Mouse (Mus musculus): Measurements from ENCODE around the gene Fam184a.

DNA sequence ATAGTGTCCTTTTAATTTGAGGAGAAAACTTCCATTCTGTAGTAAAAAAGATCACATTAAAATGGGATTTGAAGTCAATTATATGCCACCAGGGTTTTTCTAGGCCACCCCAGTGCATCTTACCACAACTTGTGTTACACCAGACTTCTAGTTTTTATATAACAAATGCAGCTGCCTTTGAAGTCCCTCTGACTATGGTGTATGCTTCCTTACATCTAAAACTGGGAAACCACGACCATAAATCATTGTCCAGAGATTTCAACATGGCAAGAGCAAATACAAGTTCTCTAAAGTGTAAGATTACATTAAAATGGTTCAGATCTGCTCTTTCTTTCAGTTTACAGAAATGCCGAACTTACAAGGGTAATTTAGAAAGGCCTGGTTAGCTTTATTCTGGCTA is 142.6 kb downstream of the Fam184a start:
- TF ChIP-seq CTCF (IDR thresholded peaks at IDR 0.05; ENCODE audit: extremely low read depth, insufficient read depth, low read length) (no peak), POLR2A (IDR thresholded peaks at IDR 0.05; ENCODE audit: extremely low read depth, insufficient read depth, low read length) (no peak)
